Mouse (Mus musculus): Measurements from ENCODE around the gene Fam234a. TPM values are rescaled to one million over a fixed set of nuclear protein-coding genes. Genes with fewer than 3 reads are reported as not detected.
"Not testable (repeated sequence)": the region's sequence is repeated elsewhere in the genome, so short reads cannot be mapped to it uniquely, and the experiment has no call there.

Gene Fam234a
- 10 to 100 TPM; 71.5 to 95.3 (median 87.8) TPM for total RNA-seq (2022)

DNA sequence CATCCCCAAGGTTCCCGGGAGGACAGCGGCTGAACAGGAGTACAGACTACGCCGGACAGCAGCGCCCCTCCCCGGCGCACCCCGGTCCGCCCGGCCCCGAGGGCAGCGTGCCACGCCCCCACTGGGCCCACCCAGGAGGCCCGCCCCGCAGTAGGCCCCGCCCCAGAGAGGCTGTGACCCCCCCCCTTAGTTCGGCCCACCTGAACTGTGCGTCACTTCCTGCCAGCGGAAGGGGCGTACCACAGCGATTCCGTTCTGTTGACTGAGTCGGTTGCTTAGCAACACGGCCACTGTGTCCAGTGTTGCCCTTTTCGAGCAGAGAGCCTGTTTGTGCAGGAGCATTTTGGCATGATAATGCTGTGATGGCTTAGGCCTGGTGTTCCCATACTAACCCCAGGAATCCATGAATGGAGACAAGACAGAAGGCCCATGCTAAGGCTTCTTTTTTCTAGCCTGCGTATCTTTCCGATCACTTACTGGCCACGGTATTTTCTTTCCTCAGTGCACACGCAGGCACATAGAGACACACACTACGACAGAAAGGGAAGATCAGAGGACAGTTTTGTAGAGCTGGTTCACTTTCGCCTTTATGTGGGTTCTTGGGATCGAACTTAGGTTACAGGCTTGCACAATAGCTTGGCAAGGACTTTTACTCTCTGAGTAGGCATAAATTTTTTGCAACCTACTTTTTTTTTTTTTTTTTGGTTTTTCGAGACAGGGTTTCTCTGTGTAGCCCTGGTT, at the start of gene Fam234a:
Gene Fam234a (minus strand): TSS at position 142 of the 741 bp plus-strand sequence.
- peak; percentile 90 to 92 for DNase-seq (ENCODE audit: low spot score in 2 of 2)

GRCm38 (mm10) chr17:26289475-26289874, 45.4 kb upstream of the Fam234a start:
- DNase-seq (ENCODE audit: low spot score in 2 of 2) = no peak

DNA sequence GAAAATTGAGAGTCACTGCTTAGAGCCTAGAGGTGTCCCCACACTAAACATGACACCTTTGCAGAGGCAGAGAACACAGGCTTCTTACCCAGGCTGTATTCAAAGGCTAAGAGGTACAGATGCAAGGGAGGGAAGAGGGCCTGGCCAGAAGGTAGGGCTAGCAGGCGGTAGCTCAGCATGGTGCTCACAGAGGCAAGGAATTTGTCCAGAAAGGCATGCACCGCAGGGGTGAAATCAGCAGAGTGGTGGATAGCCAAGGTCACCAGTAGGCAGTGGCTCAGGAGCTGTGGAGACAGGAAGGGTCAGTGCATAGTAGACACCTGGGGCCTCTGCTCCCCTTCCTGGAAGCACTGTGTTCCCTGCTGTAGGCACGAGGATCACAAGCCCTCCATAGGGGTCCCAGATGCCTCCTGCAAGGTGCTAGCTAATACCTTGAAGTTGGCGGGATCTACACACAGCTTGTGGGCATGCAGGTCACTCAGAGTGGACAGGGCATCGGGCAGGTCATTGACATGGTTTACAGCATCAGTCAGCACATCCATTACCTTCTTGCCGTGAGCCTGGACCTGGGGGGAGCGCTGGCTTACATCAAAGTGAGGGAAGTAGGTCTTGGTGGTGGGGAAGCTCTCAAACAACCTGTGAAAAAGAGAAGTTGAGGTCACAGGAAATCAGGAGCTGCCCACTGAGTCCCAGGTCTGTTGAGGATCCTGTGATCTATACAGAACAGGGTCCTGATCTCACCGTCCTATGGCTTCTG, 42.3 kb upstream of the Fam234a start:
- no peak for DNase-seq (ENCODE audit: low spot score in 2 of 2)

GRCm38 (mm10) chr17:26276711-26277110, 32.7 kb upstream of the Fam234a start:
- DNase-seq (ENCODE audit: low spot score in 2 of 2) = no peak

- no peak for DNase-seq (ENCODE audit: low spot score in 2 of 2)
Measured at GRCm38 (mm10) chr17:26275933-26276332, 31.9 kb upstream of the Fam234a start.

DNA sequence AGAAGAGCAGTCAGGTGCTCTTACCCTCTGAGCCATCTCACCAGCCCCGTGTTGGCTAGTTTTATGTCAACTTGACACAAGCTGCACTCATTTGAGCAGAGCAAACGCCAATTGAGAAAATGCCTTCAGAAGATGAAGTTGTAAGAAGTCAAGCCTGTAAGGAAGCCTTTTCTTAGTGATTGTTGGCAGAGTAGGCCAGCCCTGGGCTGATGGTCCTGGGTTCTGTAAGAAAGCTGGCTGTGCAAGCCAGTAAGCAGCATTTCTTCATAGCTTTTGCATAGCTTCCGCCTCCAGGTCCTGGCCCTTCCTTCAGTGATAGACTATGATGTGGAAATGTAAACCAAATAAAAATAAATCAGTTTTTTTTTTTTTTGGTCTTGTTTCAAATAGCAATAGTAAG, 28.5 kb upstream of the Fam234a start:
- DNase-seq (ENCODE audit: low spot score in 2 of 2) = no peak

DNA sequence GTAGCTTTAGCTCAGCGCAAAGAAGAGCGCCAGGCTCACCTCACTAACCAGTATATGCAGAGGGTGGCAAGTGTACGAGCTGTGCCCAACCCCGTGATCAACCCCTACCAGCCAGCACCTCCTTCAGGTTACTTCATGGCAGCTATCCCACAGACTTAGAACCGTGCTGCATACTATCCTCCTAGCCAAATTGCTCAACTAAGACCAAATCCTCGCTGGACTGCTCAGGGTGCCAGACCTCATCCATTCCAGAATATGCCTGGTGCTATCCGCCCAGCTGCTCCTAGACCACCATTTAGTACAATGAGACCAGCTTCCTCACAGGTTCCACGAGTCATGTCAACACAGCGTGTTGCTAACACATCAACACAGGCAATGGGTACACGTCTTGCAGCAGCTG, 25.5 kb upstream of the Fam234a start:
- DNase-seq (ENCODE audit: low spot score in 2 of 2) = not testable (repeated sequence)

DNA sequence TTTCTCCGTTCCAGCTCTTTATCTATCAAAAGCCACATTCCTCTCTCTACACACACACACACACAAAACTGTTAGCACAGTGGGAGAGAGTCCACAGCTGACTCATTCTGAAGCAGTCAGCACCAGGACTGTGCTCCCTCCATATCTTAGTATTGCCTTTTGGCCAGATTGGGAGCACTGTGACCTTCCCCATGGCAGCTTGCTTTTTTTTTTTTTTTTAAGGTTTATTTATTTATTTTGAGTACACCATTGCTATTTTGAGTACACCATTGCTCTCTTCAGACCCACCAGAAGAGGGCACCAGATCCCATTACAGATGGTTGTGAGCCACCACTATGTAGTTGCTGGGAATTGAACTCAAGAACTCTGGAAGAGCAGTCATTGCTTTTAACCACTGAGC, 24.8 kb upstream of the Fam234a start:
- no peak for DNase-seq (ENCODE audit: low spot score in 2 of 2)

- DNase-seq (ENCODE audit: low spot score in 2 of 2) = no peak
Measured at GRCm38 (mm10) chr17:26262384-26262783, 18.3 kb upstream of the Fam234a start.

GRCm38 (mm10) chr17:26261826-26262225, 17.8 kb upstream of the Fam234a start:
- DNase-seq (ENCODE audit: low spot score in 2 of 2) = no peak

- no peak for DNase-seq (ENCODE audit: low spot score in 2 of 2)
Measured at GRCm38 (mm10) chr17:26255313-26255712, 11.3 kb upstream of the Fam234a start.

GRCm38 (mm10) chr17:26253399-26253798, 9.4 kb upstream of the Fam234a start:
- DNase-seq (ENCODE audit: low spot score in 2 of 2) = no peak

DNA sequence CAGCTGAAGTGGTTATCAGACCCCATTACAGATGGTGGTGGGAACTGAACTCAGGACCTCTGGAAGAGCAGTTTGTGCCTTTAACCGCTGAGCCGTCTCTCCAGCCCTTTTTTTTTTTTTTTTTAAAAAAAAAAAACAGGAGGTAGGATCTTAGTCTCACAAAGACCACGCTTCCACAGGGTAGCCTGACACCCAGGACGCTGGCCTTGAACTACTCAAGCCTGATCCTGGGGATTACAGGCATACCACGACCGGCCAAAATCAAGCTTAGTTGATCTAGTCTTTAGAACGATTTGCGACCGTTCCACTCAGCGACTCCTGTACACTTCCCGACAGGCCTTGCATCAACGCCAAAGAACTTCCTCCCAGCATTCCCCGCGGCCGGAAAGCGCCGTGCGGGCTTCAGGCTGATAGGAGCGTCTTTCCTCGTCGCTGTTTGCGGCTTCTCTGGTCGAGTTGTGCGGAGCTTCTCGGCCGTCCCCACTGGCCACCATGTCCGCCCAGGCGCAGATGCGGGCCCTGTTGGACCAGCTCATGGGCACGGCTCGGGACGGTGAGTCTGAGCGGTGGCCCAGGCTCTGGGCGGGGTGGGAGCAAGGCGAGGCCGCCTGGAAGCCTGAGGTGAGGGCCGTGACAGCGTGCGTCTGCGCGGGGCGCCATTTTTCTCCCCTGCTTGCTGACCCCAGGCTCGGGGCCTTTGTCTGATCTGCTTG, 8.7 kb upstream of the Fam234a start, which contains the start of gene Luc7l:
Gene Luc7l (plus strand): TSS at position 358 of the 713 bp plus-strand sequence.
- peak; percentile 89 to 90 for DNase-seq (ENCODE audit: low spot score in 2 of 2)

- DNase-seq (ENCODE audit: low spot score in 2 of 2) = no peak
Measured at GRCm38 (mm10) chr17:26251886-26252538, 8.0 kb upstream of the Fam234a start.

DNA sequence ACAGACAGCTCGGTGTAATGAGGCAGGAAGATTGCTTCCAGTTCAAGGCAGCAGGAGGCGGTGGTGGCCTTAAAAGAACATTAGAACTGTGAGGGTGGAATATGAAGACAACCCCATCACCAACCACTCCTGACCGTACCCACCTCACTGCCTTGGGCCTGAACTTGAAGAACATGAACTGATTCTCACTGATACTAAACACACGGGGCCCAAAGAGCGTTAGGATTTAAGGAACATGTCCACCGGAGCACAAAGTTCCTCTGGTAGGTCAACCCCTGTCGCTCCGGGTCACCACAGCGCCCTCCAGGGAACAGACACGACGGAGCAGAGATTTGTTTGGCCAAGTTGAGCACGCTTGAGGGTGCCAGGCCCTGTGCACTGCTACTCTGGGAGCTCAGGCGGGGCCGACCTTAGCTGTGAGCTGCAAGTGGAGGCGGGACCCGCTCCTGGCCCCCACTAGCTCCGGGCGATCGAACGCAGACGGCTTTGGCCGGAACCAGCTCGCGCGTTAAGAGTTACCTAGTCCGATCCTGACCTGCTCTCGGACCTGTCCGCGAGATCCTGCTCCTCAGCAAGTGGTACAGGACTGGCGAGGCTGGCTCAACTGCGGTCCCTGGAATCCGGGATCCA, 456 bp downstream of the Fam234a start:
- peak; percentile 72 to 73 for DNase-seq (ENCODE audit: low spot score in 2 of 2)

DNA sequence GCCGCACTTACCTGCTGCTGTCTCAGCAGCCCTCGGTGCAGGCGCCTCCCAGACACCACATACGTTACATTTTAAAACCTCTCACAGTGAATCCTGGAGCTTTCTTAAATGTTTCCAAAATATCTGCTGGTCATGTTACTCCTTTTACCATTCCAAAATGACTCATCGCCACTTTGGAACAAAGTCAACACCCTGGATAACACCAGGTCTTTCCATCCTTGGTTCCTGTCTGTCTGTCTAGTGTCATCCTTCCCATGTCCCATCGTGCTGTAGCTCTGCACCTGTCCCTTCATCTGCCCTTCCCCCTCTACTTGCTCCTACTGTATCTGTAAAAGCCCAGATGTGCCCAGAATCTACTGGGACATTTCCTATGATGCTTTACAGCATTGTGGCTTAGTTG, 3.1 kb downstream of the Fam234a start:
- DNase-seq (ENCODE audit: low spot score in 2 of 2) = no peak

DNA sequence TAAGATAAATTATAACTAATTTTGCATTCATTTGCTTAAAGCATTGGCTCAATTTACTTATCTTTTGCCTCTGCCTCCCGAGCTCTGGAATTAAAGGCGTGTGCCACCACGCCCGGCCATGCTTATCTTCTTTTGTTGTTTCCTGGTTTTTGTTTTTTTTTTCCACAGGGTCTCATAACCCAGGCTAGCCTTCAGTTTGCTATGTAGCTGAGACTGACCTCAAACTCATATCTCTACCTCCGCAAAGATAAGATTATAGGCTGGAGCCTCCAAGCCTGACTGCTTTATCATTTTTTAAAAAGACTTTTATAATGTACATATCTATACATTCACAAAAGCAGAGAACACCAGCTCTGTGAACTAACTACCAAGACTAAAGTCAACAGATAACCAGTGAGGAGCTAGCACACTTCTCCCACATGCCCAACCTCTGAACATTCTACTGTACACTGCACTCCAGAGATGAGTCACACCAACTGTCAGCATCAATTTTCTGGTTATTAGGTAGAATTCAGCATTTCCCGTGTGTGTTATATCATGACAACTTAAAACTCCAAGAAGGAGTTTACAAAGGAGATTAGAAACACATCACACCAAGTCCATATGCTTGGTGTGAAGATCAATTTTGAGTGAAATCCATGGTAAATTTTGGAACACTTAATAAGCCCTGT, 3.8 kb downstream of the Fam234a start:
- no peak for DNase-seq (ENCODE audit: low spot score in 2 of 2)

DNA sequence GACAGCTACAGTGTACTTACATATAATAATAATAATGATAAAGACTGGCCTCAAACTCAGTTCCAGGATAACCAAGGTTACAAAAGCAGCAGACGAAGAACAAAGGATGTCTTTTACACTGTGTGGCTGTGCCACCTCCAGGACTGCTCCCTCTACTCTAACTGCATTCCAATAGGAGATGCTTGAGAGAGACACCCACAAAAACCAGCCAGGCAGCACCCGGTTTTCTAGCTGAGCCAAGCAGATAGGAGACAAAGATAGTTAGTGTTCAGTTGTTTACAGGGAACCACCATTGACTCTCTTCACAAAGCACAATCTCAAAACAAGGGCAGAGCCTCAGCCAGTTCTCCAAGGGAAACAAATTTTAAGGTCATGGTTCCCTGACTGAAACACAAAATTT, 4.5 kb downstream of the Fam234a start:
- no peak for DNase-seq (ENCODE audit: low spot score in 2 of 2)

DNA sequence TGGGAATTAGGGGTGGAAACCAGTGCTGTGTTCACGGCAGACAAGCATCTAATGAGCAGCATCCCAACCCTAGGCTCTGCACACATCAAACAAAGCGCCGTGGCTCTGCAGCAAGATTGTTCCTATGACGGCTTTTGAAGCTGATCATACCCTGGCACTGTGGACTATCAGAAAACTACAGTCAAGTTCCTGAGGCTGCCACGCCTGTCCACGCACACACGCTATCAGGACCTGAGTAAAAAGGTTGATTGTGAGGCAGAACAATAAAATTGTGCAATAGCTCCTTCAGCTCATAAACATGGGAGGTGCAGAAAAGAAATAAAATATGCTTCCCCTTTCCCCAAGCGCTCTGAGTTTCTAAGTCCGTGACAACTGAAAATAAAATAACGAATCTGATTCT, 6.4 kb downstream of the Fam234a start:
- no peak for DNase-seq (ENCODE audit: low spot score in 2 of 2)

- no peak for DNase-seq (ENCODE audit: low spot score in 2 of 2)
Measured at GRCm38 (mm10) chr17:26235077-26235815, 8.8 kb downstream of the Fam234a start.
